Mouse (Mus musculus) right cerebral cortex, adult 18-20 months (tissue): Measurements from ENCODE around the gene Cd96.
"Not testable (repeated sequence)": the region's sequence is repeated elsewhere in the genome, so short reads cannot be mapped to it uniquely, and the experiment has no call there.

Experiments used
- DNase-seq: peaks from one replicate; pipeline ENCODE4 v3.0.0; 2022; ENCODE audit warnings: mixed read lengths

Cd96 gene

DNA sequence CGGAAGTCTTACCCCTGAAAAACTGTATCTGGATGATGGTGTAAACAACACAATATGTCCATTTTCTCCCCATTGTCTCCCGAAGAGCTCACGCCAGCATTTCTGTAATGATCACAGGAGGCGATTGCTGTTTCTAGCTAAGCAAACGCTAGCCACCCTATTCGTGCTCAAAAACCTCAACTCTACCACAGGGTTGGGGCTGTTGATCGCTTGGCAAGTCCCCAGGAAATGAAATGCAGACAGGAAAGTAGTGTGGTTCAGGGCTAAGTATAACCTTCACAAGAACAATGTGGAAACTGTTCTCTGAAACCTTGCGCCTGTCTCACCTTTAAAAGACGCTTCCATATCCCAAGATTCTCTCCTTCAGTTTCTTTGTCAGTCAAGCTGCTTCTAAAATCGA is at the start of gene Cd96:
Gene Cd96 (minus strand): TSS at position 232 of the 400 bp plus-strand sequence.
- DNase-seq = no peak

DNA sequence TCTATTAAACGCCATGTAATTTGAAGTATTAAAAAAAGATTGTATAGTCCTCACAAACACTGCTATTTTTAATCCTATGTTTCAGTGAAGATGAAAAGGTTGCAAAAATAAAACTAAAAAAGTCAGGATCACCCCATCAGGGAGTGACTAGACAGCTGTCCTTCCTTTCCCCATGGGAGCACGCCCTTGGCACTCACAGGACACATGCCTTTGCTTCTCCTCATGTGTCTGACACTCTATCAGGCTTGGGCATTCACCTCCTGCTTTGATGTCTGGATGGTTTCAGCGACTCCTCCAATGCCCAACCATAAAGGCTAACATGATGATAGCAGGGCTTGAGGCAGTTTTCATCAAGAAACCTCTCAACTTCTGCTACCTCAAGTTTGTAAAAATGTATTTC is 46.9 kb upstream of the Cd96 start:
- DNase-seq = no peak

DNA sequence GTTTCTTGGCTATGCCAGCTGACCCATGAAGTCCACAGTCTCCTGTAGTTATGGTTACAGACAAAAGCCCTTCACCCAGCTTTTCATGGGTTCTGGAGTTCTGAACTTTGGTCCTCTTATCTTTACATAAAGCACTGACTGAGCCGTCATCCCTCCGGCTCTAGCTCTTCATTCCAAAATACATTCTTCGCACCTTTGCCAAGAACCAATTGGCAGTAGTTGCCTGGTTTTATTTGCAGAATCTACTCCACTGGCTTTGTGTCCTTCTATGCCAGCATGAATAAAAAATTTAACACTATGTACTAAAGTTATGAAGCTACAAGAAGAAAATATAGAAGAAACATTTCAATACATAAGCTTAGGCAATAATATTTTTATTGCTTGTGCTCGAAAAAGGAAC is 45.3 kb upstream of the Cd96 start:
- peak; percentile 7 for DNase-seq

DNA sequence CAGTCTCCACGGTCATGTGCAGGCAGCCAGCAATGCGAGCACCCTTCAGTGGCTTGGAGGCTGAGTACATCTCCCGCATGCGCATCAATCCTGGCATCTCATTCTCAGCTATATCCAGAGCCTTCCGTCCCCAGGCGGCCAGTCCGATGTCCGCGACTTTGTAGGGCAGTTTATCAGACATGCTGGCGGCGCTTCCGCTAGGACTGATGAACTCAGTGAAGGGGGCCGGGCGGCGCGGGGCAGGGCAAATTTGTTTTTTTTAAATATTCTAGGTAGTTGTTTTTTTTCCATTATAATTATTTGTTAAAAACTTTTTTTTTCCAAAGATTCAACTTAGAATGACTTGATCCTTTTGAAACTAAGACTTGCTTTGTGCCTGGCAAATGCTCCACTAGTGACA is 34.8 kb upstream of the Cd96 start, which contains the start of gene Gm4737:
Gene Gm4737 (minus strand): TSS at position 246 of the 400 bp plus-strand sequence.
- not testable (repeated sequence) for DNase-seq

DNA sequence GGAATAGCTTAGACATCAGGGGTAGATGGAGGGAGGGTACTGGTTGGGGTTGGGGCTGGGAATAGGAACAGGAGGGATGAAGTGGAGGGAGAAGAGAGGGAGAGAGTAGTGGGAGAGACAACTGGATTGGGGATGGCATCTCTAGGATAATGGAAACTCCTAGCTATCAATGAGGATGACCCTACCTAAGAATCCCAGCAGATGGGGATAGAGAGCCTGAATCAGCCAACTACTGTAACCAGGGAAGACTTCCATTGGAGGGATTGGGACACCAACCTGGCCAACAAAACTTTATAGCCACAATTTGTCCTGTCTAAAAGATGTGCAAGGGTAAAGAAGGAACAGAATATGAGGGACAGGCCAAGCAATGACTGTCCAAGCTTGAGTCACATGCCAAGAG is 31.1 kb upstream of the Cd96 start:
- DNase-seq = peak; percentile 12

DNA sequence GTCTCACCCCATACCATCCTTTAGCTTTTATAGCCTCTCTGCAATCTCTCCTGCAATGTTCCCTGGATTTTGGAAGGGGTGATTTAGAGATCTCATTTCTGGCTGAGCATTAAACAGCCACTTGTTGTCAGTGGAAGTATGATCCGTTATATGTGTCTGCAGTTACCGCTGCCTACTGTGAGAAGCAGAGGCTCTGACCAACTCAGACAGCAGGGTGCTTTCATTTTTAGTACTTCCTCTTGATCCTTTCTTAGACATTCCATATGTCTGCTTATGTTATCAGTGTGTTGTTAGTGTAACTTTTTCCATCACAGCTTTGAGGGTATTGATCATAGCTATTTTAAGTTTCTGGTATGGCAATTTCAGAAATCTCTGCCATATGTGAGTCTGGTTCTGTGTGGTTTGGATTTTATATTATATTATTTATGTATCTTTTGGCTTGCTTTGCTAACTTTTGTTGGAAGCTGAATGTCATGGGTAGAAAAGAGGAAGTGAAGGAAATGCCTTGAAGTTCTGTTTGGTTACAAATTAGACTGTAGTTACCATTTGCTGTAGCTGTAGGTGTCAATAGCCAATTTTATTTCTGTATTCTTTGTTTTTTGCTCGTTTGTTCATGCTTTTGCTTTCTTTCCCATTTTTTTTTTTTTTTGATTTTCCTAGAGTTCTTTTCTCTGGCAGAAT is 28.8 kb upstream of the Cd96 start:
- no peak for DNase-seq

DNA sequence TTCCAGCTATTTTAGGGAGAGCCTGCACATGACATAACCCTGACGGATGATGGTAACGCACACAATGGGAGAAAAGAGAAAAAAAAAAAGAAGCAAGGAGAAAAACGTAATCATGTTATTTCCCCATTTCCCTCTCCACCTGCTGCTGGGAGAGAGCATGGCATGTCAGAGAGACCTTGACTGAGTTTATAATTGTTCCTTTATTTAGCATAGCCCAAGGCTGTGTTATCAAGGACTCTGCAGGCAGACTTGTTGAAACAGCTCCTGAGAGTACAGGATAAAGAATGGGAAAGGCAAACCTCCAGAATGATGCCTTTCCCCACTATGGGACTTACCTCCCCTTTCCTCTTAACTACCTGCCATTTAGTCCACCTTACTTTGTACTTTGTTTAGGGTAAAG is 26.9 kb upstream of the Cd96 start:
- no peak for DNase-seq

DNA sequence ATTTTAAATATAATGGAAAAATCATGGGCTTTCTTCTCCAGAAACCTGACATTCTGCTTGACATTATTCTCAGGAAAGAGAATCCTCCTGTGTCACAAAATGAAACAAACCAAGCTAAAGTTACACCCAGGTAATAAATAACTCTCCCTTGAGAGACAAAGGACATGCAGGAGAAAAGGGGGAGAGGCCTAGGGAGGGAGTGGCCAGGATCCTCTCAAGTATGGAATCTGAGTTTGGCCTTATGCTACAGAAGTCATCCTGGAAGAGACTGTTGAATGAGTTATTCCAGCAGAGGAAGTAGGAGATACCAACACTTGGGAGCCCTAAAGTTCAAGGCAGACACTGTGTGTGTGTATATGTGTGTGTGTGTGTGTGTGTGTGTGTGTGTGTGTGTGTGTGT is 2.2 kb upstream of the Cd96 start:
- DNase-seq = no peak

DNA sequence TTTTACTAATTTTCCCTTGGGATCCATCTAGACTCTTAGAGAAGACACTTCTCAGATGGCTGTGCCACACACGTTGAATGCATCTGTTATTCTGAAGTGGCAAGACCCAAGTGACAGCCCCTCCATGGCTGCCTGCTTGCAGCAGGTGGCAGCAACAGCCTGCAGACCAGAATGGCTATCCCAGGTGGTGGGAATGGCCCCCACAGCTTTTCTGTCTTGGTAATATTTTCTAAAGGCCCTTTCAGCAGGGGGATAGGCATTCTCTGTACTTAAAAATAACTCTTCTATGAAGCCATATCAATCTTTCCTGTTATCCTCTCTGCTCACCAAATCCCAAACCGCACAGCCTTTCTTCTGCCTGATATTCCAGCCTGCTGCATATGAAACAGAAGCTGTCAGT is 1.4 kb upstream of the Cd96 start:
- DNase-seq = peak; percentile 20

DNA sequence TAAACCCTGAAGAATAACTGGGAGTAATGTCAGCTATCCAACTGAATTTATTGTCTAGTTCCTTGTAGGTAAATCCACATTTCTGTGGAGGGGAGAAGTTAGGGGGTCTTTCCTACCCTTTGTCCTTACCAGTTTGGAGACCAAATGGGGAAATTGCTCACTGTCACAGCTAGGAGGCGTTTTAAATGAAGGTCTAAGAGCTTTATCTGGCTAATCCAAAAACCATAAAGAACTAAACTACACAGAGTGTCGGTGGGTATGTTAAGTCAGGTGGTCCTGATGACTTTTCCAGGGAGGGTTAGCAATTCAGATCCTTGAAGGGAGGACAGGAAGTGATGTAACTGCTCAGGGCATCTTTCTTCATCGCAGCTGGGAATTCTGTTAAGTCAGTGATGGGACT is 556 bp upstream of the Cd96 start:
- DNase-seq = no peak

DNA sequence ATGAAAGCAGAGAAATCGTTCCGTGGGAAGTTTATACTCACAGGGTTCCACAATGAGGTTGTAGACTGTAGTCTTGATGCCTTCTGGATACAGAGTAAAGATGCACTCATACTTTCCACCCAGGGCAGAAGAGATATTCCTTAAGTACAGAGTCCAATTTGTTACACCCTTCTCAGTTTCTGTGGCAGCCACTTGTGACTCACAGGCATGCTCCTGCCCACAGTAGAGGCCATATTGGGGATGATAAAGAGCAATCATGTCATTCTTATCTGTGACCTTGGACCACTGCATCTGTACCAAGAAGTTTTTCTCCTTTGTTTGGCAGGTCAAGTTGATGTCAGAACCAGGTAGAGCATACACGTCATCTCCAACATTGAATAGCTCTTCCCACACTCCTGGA is 2.4 kb downstream of the Cd96 start:
- DNase-seq = no peak

DNA sequence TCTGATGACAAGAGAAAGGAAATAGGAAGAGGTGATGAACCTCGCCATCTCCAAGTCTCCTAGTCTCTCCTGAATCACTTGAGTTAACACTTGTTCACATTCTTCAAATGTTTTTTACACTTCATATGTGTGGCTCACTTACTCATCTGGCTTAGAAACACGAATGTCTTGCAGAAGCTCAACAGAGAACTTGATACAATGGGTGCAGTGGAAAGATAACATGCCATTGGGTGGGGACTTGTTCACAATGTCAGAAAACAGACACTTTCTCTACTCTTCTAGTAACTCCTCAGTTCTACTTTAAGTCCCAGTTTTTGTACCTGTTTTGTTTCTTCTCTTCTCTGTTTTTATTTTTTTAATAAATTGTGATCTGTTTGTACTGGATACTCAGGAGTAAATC is 5.3 kb downstream of the Cd96 start:
- DNase-seq = no peak

DNA sequence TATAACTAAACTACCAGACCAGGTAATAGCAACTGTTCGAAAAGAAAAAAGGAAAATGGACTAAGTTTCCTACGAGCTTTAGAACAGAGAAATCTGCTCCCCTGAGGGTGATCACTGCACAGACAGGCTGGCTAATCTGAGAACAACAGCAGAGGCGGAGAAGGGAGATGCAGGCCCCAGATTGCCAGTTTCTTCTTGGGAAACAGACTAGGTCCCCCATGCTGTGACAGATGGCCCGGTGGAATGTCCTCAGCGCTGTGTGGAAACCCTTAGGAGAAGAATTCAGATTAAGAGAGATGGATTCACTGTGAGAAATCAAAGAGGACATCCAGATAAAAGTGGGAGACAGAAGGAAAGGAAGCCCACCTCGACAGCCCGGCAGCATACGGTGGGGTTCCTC is 10.5 kb downstream of the Cd96 start:
- peak; percentile 23 for DNase-seq

DNA sequence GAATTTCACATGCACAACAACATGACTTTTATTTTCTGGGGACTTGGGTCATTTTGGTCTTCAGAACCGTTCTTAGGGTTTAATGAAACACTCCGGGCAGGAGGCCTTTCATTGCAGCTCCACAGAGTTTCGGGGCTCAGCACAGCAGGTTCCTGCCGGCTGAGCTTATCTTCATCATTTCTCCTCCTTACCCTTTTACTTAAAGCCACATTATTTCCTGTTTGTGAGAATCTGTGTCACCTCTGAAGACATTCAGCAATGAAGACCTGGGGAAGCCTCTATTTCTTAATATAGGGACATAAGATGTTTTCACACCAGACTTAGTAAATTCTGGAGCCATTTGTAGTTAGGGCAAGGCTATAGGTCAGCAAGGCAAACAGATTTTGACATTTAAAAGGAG is 12.6 kb downstream of the Cd96 start:
- no peak for DNase-seq

DNA sequence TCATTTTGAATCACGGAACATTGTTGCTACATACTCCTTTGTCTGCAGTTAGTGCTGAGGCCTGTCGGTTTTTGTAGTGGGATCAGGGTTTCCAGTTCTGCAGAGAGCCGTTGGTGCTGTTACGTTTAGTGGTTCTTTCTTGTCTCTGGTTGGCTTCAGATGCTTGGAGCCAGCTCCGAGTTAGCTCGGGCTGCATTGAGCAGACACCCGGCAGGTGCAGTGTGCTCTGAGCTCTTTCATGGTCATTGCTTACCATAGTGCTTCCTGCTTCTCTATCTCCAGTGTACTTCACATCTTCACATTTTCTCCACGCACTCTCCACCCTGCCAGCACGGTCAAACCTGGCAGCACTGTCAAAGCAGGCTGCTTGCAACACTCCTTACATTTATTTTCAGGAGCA is 15.6 kb downstream of the Cd96 start:
- no peak for DNase-seq

DNA sequence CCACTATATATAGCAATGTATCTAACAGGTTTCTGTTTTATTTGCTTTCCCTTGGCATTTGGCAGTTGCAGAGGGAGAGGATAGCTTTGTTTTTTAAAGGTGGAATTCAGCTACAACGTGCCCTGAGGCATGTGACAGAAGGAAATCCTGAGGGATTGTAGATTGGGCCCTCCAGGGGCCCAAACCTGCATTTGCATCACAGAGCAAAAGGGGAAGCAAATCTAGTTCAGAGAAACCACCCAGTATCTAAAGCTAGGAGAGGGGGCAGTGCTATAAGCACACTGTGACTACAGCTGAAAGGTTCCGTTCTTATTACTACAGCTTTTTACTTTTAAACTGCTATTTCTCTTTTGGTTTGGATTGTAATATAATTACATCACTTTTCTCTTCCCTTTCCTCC is 18.3 kb downstream of the Cd96 start:
- DNase-seq = no peak

DNA sequence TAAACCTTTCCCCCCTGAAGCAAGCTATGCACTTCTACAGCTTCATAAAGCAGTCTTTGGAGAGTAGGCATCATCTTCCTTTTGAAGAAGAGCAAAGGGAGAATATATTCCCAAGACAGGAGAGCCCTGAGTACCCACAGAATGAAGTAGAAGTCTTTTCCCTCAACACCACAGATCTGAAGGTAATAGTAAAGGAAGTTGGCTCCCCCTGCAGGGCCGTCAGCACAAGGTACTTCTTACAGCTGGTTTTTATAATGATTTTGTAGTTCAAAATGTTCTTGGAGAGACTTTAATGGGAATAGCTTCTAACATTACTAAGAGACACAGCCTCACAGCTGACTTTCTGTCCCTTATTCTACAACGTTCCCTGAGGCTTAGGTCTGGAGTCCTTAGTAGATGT is 19.8 kb downstream of the Cd96 start:
- peak; percentile 19 for DNase-seq

DNA sequence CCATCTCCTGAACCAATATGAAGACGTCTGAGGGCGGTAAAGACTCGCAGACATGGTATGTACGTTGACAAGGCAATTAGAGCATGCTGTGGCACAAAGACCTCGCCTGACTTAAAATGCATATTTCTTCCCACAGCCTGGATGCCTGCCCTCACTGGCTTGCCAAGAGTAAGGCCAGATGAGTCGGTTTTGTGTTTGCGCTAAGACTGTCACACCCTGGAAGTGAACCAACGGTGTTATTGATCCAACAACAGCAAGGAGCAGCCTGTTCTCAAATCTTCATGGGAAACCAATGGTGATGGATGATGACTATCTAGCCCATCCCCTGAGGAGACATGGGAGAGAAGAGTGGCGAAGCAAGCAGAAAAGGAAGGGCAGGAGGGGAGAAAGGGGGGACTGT is 22.6 kb downstream of the Cd96 start:
- DNase-seq = no peak

DNA sequence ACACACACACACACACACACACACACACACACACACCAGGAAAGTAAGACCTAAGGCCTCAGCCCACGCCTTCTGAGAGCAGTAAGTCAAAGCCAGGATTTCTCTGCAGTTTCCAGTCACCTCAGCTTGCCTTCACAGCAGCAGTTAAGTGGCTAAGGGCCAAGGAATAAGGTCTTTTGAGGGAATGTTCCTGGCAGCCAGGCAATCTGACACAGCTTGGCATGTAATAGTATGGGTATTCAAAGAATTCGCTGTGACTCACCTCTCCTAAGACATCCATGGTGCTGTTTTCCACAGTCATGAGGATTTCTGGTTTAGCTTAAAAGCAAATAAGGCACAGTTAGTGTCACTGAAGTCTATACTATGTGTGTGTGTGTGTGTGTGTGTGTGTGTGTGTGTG is 25.6 kb downstream of the Cd96 start:
- DNase-seq = peak; percentile 9

DNA sequence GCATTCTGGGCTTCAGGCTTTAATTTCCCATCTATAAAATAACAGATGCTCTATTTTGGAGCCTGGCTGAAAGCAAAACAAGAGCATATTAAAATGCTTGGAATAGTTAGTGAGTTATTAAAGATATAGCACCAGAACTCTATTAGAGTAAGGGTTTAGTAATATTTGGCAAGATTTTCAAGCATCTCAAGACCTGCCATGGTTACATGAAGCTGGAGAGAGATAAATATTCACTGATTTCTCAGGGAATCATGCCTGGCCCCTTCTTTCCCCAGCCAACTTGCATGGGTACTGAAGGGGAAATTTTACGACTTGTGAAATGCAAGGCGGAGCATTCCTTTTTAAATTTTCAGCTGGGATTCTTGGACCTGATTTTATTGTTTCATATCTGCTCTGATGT is 27.1 kb downstream of the Cd96 start:
- no peak for DNase-seq

DNA sequence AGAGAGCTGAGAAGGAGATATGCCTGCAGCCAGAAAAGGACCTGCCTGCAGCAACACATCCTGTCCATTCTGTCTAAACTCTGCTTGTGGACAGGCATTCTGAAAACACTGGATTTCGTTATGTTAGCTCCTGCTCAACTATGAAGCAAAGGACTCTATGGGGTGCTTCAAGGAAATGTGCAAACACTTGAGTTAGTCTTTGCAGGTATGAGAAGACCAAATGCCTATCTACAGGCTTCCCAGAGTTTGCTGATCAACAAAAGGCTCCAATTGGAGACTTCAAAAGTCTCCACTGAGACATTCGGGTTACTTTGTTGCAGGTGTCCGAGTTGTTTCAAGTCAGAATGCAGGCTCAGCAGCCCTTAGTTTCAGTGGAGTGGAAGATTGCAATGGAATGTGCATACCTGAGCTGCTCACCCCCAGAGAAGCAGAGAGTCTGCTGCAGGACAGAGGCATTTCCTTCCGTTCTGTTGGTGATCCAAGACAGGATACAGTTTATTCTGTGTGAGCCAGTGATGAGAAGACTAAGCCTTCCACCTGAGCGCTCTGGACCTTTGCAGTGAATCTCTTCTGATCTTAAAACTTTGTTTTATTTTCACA is 33.1 kb downstream of the Cd96 start:
- no peak for DNase-seq

DNA sequence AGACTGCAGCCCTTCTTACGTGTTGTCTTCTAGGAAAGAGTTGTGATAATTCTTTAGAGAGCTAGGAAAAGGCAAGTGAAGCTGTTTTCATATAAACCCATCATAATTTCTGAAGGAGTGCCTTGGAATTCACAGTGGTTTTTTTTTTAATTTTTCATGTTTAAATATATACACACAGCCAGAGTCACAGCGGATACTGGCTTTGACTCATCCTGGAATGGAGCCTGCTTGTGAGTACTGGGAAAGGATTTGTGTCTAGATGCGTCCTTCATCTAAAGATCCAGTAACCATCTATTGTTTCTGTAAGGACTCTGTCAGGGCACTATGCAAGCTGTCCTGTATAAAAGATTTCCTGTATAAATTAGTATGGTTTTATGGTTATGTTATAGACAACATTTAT is 52.1 kb downstream of the Cd96 start:
- DNase-seq = peak; percentile 4

DNA sequence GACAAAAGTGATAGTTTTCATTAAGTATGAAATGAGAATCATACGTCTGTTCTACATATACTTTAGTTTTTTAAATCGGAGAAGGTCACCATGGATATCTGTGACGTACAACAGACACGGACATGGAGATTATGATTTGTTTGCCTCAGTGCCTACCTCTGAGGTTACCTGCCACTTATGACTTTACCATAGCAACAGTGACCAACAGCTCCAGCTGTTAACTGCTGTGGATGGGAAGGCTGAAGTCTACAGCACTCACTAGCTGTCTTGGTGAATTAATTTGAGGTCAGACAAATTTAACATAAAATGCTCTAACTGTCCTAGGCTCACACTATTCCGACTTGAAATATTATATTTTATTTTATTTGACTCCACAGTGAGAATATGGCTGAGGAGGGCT is 56.8 kb downstream of the Cd96 start:
- no peak for DNase-seq

DNA sequence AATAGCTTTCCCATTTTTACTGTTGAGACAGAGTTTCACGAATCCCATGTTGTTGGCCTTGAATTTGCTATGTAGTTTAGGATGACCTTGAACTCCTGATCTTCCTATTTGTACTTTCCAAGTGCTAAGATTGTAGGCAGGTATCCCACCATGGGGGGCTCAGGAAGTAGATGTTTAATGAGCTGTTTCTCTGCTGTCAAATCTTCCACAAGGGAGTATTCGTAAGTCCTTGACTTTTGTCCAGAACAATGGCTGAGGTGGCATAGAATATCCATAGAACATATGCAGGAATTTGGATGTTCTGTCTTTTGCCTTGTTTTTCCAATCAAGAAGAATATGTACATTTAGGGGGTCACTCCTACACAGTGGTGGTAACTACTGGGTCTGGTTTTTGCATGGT is 73.1 kb downstream of the Cd96 start:
- no peak for DNase-seq

DNA sequence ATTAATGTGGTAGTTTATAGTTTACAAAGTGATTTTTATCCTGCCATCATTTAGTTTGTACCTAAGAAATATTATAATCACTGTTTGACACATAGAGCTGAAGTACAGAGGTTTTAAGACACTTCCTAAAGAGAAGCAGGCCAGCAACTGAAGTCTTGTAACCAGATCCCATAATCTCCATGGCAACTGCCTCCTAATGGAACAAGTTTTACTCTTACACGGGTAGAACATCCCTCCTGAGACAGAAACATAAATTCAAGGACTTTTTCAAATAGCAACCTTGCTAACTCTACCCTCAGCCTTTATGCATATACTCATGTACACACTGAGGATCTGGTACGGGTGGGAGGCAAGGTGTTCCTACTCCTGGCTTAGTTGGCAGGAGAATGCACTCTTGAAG is 83.8 kb downstream of the Cd96 start:
- no peak for DNase-seq
